Mouse (Mus musculus) myocyte (in vitro differentiated cells): ENCODE measurements at regions not wholly inside any gene's neighbourhood (a gene's known extent, or its start where the extent isn't known, plus 50 kb on each side); places are given as distances from the start of the nearest gene placed in this dataset.

ENCODE experiments used
- CEBPB ChIP-seq: IDR thresholded peaks from 2 replicates; pipeline ENCODE4 v1.6.1; 2011; ENCODE audit warnings: mild to moderate bottlenecking, moderate library complexity; ENCODE audit not compliant: poor library complexity, insufficient read depth, severe bottlenecking
- E2F4 ChIP-seq: IDR thresholded peaks from one replicate; pipeline ENCODE4 v1.6.1; 2011; ENCODE audit warnings: mild to moderate bottlenecking, control low read depth, moderate library complexity; ENCODE audit not compliant: insufficient read depth
- MAX ChIP-seq: IDR thresholded peaks from one replicate; pipeline ENCODE4 v1.6.1; 2011; ENCODE audit warnings: low read depth, mild to moderate bottlenecking, control low read depth
- MYOD1 ChIP-seq, 3 experiments: IDR thresholded peaks; one replicate each; pipeline ENCODE4 v1.6.1; 2011; ENCODE audit warnings: control low read depth in 2 of 3, low read depth in 2 of 3, mild to moderate bottlenecking in 2 of 3, moderate library complexity in 1 of 3; ENCODE audit not compliant: insufficient read length in 2 of 3, control insufficient read depth in 1 of 3
- MYOG ChIP-seq, 3 experiments: IDR thresholded peaks; one replicate each; pipeline ENCODE4 v1.6.1; 2011; ENCODE audit warnings: control low read depth in 2 of 3, low read depth in 2 of 3, mild to moderate bottlenecking in 2 of 3; ENCODE audit not compliant: insufficient read length in 2 of 3, control insufficient read depth in 1 of 3, insufficient read depth in 1 of 3
- POLR2A ChIP-seq: IDR thresholded peaks from one replicate; pipeline ENCODE4 v1.6.1; 2011; ENCODE audit warnings: low read depth, mild to moderate bottlenecking, control low read depth, moderate library complexity; ENCODE audit not compliant: insufficient read length
- POLR2AphosphoS2 ChIP-seq: IDR thresholded peaks from one replicate; pipeline ENCODE4 v1.6.1; 2011; ENCODE audit warnings: low read depth, control low read depth; ENCODE audit not compliant: insufficient read length
- TCF12 ChIP-seq: IDR thresholded peaks from one replicate; pipeline ENCODE4 v1.6.1; 2011; ENCODE audit warnings: mild to moderate bottlenecking, control low read depth; ENCODE audit not compliant: poor library complexity, insufficient read depth, severe bottlenecking
- TCF3 ChIP-seq: IDR thresholded peaks from one replicate; pipeline ENCODE4 v1.6.1; 2011; ENCODE audit warnings: low read depth, control low read depth; ENCODE audit not compliant: insufficient read length
- USF1 ChIP-seq: IDR thresholded peaks from one replicate; pipeline ENCODE4 v1.6.1; 2011; ENCODE audit warnings: low read depth, mild to moderate bottlenecking, control low read depth, moderate library complexity

- TF ChIP-seq MAX (no peak), POLR2AphosphoS2 (no peak), CEBPB (no peak), E2F4 (no peak), POLR2A (no peak), TCF3 (no peak), MYOG (IDR thresholded peaks at IDR 0.05; ENCODE audit: control insufficient read depth in 1 of 3, insufficient read depth in 1 of 3, insufficient read length in 2 of 3, low read depth in 2 of 3) (no peak), MYOD1 (IDR thresholded peaks at IDR 0.05; ENCODE audit: control insufficient read depth in 1 of 3, insufficient read length in 2 of 3, low read depth in 2 of 3) (no peak), TCF12 (no peak), USF1 (no peak)
These were observed 203.0 kb downstream of the Csl start for GRCm38 (mm10) chr10:99556353-99557036.
